Mouse (Mus musculus): ENCODE results near the gene Chid1. TPM values are rescaled to one million over a fixed set of nuclear protein-coding genes. Genes with fewer than 3 reads are reported as not detected.

Chid1 gene
- polyA plus RNA-seq, 1 experiment from 2014 or later = 54.4 TPM

GRCm38 (mm10) chr7:141524271-141524670, 15.4 kb downstream of the Chid1 start:
- ATAC-seq (ENCODE audit: low FRiP score) = no peak
- Histone ChIP-seq H3K27me3 (replicated peaks) (no peaks in the 10 kb centered on the region), H3K36me3 (peaks cover 39% of the 10 kb centered on the region), H3K4me1 (no peaks in the 10 kb centered on the region), H3K4me2 (no peak overlapping the region), H3K9me3 (replicated peaks) (no peaks in the 10 kb centered on the region), H3K4me3 (replicated peaks) (no peak overlapping the region), H3K27ac (replicated peaks) (no peak overlapping the region), H3K9ac (replicated peaks) (no peak overlapping the region)
- 94% methylated on average over 4 of the region's 4 CpGs for WGBS

GRCm38 (mm10) chr7:141523007-141523406, 16.6 kb downstream of the Chid1 start:
- H3K36me3 ChIP-seq = peaks cover 28% of the 10 kb centered on the region
- no peak for ATAC-seq (ENCODE audit: low FRiP score)
- no peaks in the 10 kb centered on the region for H3K27me3 ChIP-seq (replicated peaks)
- H3K9ac ChIP-seq (replicated peaks) = no peak overlapping the region
- H3K9me3 ChIP-seq (replicated peaks) = no peaks in the 10 kb centered on the region
- peaks cover 3% of the 10 kb centered on the region; the same call in 1 of the 2 replicates for H3K4me1 ChIP-seq
- H3K27ac ChIP-seq (replicated peaks) = no peak overlapping the region
- WGBS = 46% methylated on average over 4 of the region's 4 CpGs
- H3K4me3 ChIP-seq (replicated peaks) = no peak overlapping the region
- H3K4me2 ChIP-seq = no peak overlapping the region

- no peak overlapping the region for H3K4me3 ChIP-seq (replicated peaks)
- H3K4me1 ChIP-seq = peaks cover 3% of the 10 kb centered on the region; the same call in 1 of the 2 replicates
- H3K4me2 ChIP-seq = no peak overlapping the region
- ATAC-seq (ENCODE audit: low FRiP score) = no peak
- 87% methylated on average over 1 of the region's 1 CpGs for WGBS
- H3K9me3 ChIP-seq (replicated peaks) = no peaks in the 10 kb centered on the region
- H3K27me3 ChIP-seq (replicated peaks) = no peaks in the 10 kb centered on the region
- H3K9ac ChIP-seq (replicated peaks) = no peak overlapping the region
- peaks cover 35% of the 10 kb centered on the region for H3K36me3 ChIP-seq
- no peak overlapping the region for H3K27ac ChIP-seq (replicated peaks)
Measured at GRCm38 (mm10) chr7:141519795-141520194, 19.9 kb downstream of the Chid1 start.

- Histone ChIP-seq H3K4me3 (replicated peaks) (no peak overlapping the region), H3K4me1 (peaks cover 3% of the 10 kb centered on the region; the same call in 1 of the 2 replicates), H3K27ac (replicated peaks) (no peak overlapping the region), H3K9me3 (replicated peaks) (no peaks in the 10 kb centered on the region), H3K9ac (replicated peaks) (no peak overlapping the region), H3K4me2 (no peak overlapping the region), H3K36me3 (peaks cover 32% of the 10 kb centered on the region), H3K27me3 (replicated peaks) (no peaks in the 10 kb centered on the region)
- WGBS = 64% methylated on average over 3 of the region's 3 CpGs
- ATAC-seq (ENCODE audit: low FRiP score) = no peak
Measured at GRCm38 (mm10) chr7:141518926-141519325, 20.7 kb downstream of the Chid1 start.

- Histone ChIP-seq H3K27ac (replicated peaks) (no peak overlapping the region), H3K9ac (replicated peaks) (no peak overlapping the region), H3K4me2 (no peak overlapping the region), H3K36me3 (peaks cover 38% of the 10 kb centered on the region), H3K9me3 (replicated peaks) (no peaks in the 10 kb centered on the region), H3K27me3 (replicated peaks) (no peaks in the 10 kb centered on the region), H3K4me3 (replicated peaks) (no peak overlapping the region), H3K4me1 (peaks cover 3% of the 10 kb centered on the region; the same call in 1 of the 2 replicates)
- ATAC-seq (ENCODE audit: low FRiP score) = no peak
- WGBS = 69% methylated on average over 5 of the region's 5 CpGs
Measured at GRCm38 (mm10) chr7:141518296-141518695, 21.4 kb downstream of the Chid1 start.

- no peaks in the 10 kb centered on the region for H3K27me3 ChIP-seq (replicated peaks)
- WGBS = 95% methylated on average over 4 of the region's 4 CpGs
- peaks cover 3% of the 10 kb centered on the region; the same call in 1 of the 2 replicates for H3K4me1 ChIP-seq
- no peak overlapping the region for H3K4me3 ChIP-seq (replicated peaks)
- no peak overlapping the region for H3K4me2 ChIP-seq
- H3K9ac ChIP-seq (replicated peaks) = no peak overlapping the region
- no peak for ATAC-seq (ENCODE audit: low FRiP score)
- no peaks in the 10 kb centered on the region for H3K9me3 ChIP-seq (replicated peaks)
- H3K36me3 ChIP-seq = peaks cover 39% of the 10 kb centered on the region
- H3K27ac ChIP-seq (replicated peaks) = no peak overlapping the region
Measured at GRCm38 (mm10) chr7:141517638-141518037, 22.0 kb downstream of the Chid1 start.

- Histone ChIP-seq H3K9ac (replicated peaks) (no peak overlapping the region), H3K4me3 (replicated peaks) (no peak overlapping the region), H3K4me1 (no peaks in the 10 kb centered on the region), H3K9me3 (replicated peaks) (no peaks in the 10 kb centered on the region), H3K27me3 (replicated peaks) (no peaks in the 10 kb centered on the region), H3K27ac (replicated peaks) (no peak overlapping the region), H3K36me3 (peaks cover 33% of the 10 kb centered on the region), H3K4me2 (no peak overlapping the region)
- ATAC-seq (ENCODE audit: low FRiP score) = no peak
- WGBS = 74% methylated on average over 8 of the region's 8 CpGs
Measured at GRCm38 (mm10) chr7:141510681-141511191, 28.9 kb downstream of the Chid1 start.

GRCm38 (mm10) chr7:141510196-141510595, 29.5 kb downstream of the Chid1 start:
- Histone ChIP-seq H3K9ac (replicated peaks) (no peak overlapping the region), H3K4me2 (no peak overlapping the region), H3K27me3 (replicated peaks) (no peaks in the 10 kb centered on the region), H3K4me1 (no peaks in the 10 kb centered on the region), H3K9me3 (replicated peaks) (no peaks in the 10 kb centered on the region), H3K36me3 (peaks cover 28% of the 10 kb centered on the region), H3K4me3 (replicated peaks) (no peak overlapping the region), H3K27ac (replicated peaks) (no peak overlapping the region)
- 89% methylated on average over 5 of the region's 5 CpGs for WGBS
- ATAC-seq (ENCODE audit: low FRiP score) = no peak

GRCm38 (mm10) chr7:141508160-141508559, 31.5 kb downstream of the Chid1 start:
- no peaks in the 10 kb centered on the region for H3K27me3 ChIP-seq (replicated peaks)
- H3K27ac ChIP-seq (replicated peaks) = no peak overlapping the region
- H3K4me2 ChIP-seq = no peak overlapping the region
- H3K9ac ChIP-seq (replicated peaks) = no peak overlapping the region
- no peak overlapping the region for H3K4me3 ChIP-seq (replicated peaks)
- no peaks in the 10 kb centered on the region for H3K4me1 ChIP-seq
- H3K36me3 ChIP-seq = peaks cover 16% of the 10 kb centered on the region
- no peak for ATAC-seq (ENCODE audit: low FRiP score)
- H3K9me3 ChIP-seq (replicated peaks) = no peaks in the 10 kb centered on the region

GRCm38 (mm10) chr7:141506278-141506677, 33.4 kb downstream of the Chid1 start:
- Histone ChIP-seq H3K27ac (replicated peaks) (no peak overlapping the region), H3K4me1 (no peaks in the 10 kb centered on the region), H3K9ac (replicated peaks) (no peak overlapping the region), H3K4me2 (no peak overlapping the region), H3K4me3 (replicated peaks) (no peak overlapping the region), H3K9me3 (replicated peaks) (no peaks in the 10 kb centered on the region), H3K36me3 (peaks cover 27% of the 10 kb centered on the region), H3K27me3 (replicated peaks) (no peaks in the 10 kb centered on the region)
- ATAC-seq (ENCODE audit: low FRiP score) = no peak
- WGBS = 86% methylated on average over 2 of the region's 2 CpGs

GRCm38 (mm10) chr7:141502556-141502905, 37.1 kb downstream of the Chid1 start:
- H3K9ac ChIP-seq (replicated peaks) = no peak overlapping the region
- no peak overlapping the region for H3K4me3 ChIP-seq (replicated peaks)
- WGBS = 92% methylated on average over 5 of the region's 5 CpGs
- H3K27ac ChIP-seq (replicated peaks) = no peak overlapping the region
- H3K36me3 ChIP-seq = peaks cover 29% of the 10 kb centered on the region
- no peaks in the 10 kb centered on the region for H3K27me3 ChIP-seq (replicated peaks)
- H3K4me1 ChIP-seq = no peaks in the 10 kb centered on the region
- no peak for ATAC-seq (ENCODE audit: low FRiP score)
- no peaks in the 10 kb centered on the region for H3K9me3 ChIP-seq (replicated peaks)
- no peak overlapping the region for H3K4me2 ChIP-seq

- Histone ChIP-seq H3K4me1 (no peaks in the 10 kb centered on the region), H3K9ac (replicated peaks) (no peak overlapping the region), H3K36me3 (peaks cover 30% of the 10 kb centered on the region)
Measured at GRCm38 (mm10) chr7:141501820-141502555, 37.7 kb downstream of the Chid1 start.

More at GRCm38 (mm10) chr7:141501820-141502555, 37.7 kb downstream of the Chid1 start:
- Histone ChIP-seq H3K9me3 (replicated peaks) (no peaks in the 10 kb centered on the region), H3K4me3 (replicated peaks) (no peak overlapping the region), H3K27ac (replicated peaks) (no peak overlapping the region), H3K4me2 (no peak overlapping the region), H3K27me3 (replicated peaks) (no peaks in the 10 kb centered on the region)
- ATAC-seq (ENCODE audit: low FRiP score) = no peak
- WGBS = 81% methylated on average over 7 of the region's 7 CpGs
